Mouse (Mus musculus) kidney, embryonic 14.5 days (tissue): ENCODE data around the gene Jak2. TPM values are rescaled to one million over a fixed set of nuclear protein-coding genes. Genes with fewer than 3 reads are reported as not detected.

Experiments used
- ATAC-seq: fragments of 200-750 bp; cut with Nextera tagmentation; 2 replicates; pipeline ENCODE4 v1.8.0; 2017; ENCODE audit warnings: moderate number of reproducible peaks, mild to moderate bottlenecking, moderate TSS enrichment, moderate library complexity; ENCODE audit not compliant: low FRiP score, low TSS enrichment
- H3K27ac ChIP-seq: fragments of 300-500 bp; sonication (generic); 2 replicates; pipeline ENCODE4 v1.5.1; 2014; ENCODE audit warnings: low read depth, mild to moderate bottlenecking, low read length, moderate library complexity, mixed read lengths
- H3K27me3 ChIP-seq: fragments of 300-500 bp; sonication (generic); 2 replicates; pipeline ENCODE4 v1.6.1; 2014; ENCODE audit warnings: mild to moderate bottlenecking, low read length; ENCODE audit not compliant: control insufficient read depth, insufficient read depth
- H3K36me3 ChIP-seq: fragments of 300-500 bp; sonication (generic); 2 replicates; pipeline ENCODE4 v1.6.1; 2014; ENCODE audit warnings: low read length, mixed read lengths; ENCODE audit not compliant: control insufficient read depth, insufficient read depth
- H3K4me1 ChIP-seq: fragments of 300-500 bp; sonication (generic); 2 replicates; pipeline ENCODE4 v1.6.1; 2014; ENCODE audit warnings: low read length, mixed read lengths; ENCODE audit not compliant: control insufficient read depth, insufficient read depth
- H3K4me2 ChIP-seq: fragments of 300-500 bp; sonication (generic); replicated peaks from 2 replicates; pipeline ENCODE4 v1.6.1; 2014; ENCODE audit warnings: low read depth, mild to moderate bottlenecking, low read length
- H3K4me3 ChIP-seq: fragments of 300-500 bp; sonication (generic); 2 replicates; pipeline ENCODE4 v1.5.1; 2014; ENCODE audit warnings: mild to moderate bottlenecking, low read length
- H3K9ac ChIP-seq: fragments of 300-500 bp; sonication (generic); 2 replicates; pipeline ENCODE4 v1.6.1; 2014; ENCODE audit warnings: low read depth, mild to moderate bottlenecking, low read length, moderate library complexity
- H3K9me3 ChIP-seq: fragments of 300-500 bp; sonication (generic); 2 replicates; pipeline ENCODE4 v1.6.1; 2016; ENCODE audit warnings: low read length; ENCODE audit not compliant: control insufficient read depth
- whole genome bisulfite sequencing: fragments of 180-500 bp; shearing (Covaris S2); extraction: QIAGEN DNeasy Blood & Tissue Kit; methylation state at CpG from one replicate; pipeline ENCODE4 v1.1.7; 2014; 5-methylcytosine and 5-hydroxymethylcytosine counted together
- polyA plus RNA-seq: library from polyadenylated mRNA; unstranded; fragments of >200 nt; fragmentation: Nextera tagmentation; extraction: Ambion mirVana; gene quantifications from 2 replicates; pipeline ENCODE4 v1.2.1, GENCODE M21; 2014

The Jak2 gene
- polyA plus RNA-seq, 1 experiment from 2014 or later, result 15.5 TPM

DNA sequence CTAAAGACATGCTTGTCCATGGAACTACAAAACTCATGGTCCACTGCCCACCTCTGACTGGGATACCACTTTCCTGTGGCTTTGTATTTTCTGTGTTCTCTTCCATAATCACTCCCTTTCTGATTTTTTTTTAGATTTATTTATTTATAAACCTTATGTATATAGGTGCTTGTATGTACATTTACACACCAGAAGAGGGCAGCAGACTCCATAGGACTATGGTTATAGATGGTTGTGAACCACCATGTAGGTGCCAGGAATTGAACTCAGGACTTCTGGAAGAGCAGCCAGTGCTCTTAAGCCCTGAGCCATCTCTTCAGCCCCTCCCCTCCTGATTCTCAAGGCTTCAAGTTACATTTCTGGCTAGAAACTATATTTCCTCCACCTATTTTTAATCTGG lies 57.2 kb downstream of the Jak2 start:
- no peaks in the 10 kb centered on the region for H3K9me3 ChIP-seq
- H3K4me2 ChIP-seq, result no peak overlapping the region
- H3K4me1 ChIP-seq, result no peaks in the 10 kb centered on the region
- peaks cover 25% of the 10 kb centered on the region; the same call in 1 of the 2 replicates for H3K36me3 ChIP-seq
- no peak overlapping the region for H3K4me3 ChIP-seq
- no peak overlapping the region for H3K27ac ChIP-seq
- no peak for ATAC-seq
- H3K27me3 ChIP-seq, result no peaks in the 10 kb centered on the region
- H3K9ac ChIP-seq, result no peak overlapping the region

DNA sequence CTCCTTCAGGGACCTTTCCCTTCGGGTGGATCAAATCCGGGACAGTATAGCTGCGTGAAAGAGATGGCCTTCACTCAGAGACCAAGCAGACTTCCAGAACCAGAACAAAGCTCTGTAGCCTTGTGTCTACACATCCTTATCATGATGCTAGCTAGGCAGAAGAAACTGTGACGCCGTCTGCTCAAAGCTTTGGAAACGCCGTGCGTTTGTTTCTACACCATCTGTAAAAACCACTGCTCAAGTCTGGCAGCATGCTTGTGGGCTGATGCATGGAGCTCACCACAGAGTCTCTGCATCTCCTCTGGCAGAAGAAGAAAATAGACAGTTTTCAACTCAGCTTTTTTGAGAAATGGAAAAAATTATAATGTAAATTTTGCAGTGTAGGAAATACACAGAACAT lies 60.2 kb downstream of the Jak2 start:
- Histone ChIP-seq H3K9me3 (peaks cover 9% of the 10 kb centered on the region; the same call in 1 of the 2 replicates), H3K9ac (no peak overlapping the region), H3K4me2 (no peak overlapping the region), H3K36me3 (peaks cover 18% of the 10 kb centered on the region; the same call in 1 of the 2 replicates), H3K4me3 (no peak overlapping the region), H3K27ac (no peak overlapping the region), H3K27me3 (no peaks in the 10 kb centered on the region), H3K4me1 (no peaks in the 10 kb centered on the region)
- 74% methylated on average over 8 of the region's 8 CpGs for WGBS
- ATAC-seq, result no peak

DNA sequence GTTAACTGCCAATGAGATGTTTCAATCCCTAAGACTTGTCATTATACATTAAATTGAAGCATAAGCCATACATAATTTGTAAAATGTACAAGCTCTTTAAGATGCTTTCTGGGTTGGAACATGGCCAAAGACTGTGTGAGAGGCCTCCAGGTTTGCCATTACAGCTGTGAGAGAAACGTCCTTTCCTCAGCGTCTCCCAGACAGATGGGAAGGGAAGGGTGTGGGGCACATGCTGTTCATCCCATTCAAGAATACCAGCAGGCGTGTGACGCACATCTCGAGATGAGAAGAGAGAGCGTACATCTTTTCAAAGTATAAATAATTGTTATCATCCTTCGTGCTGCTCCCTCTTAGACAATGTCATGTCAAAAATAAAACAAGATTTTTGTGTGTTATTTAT lies 61.0 kb downstream of the Jak2 start:
- no peak for ATAC-seq
- Histone ChIP-seq H3K27ac (no peak overlapping the region), H3K4me3 (no peak overlapping the region), H3K9ac (no peak overlapping the region), H3K36me3 (peaks cover 18% of the 10 kb centered on the region; the same call in 1 of the 2 replicates), H3K4me2 (no peak overlapping the region), H3K4me1 (no peaks in the 10 kb centered on the region), H3K9me3 (peaks cover 9% of the 10 kb centered on the region; the same call in 1 of the 2 replicates), H3K27me3 (no peaks in the 10 kb centered on the region)
- 87% methylated on average over 7 of the region's 7 CpGs for WGBS

DNA sequence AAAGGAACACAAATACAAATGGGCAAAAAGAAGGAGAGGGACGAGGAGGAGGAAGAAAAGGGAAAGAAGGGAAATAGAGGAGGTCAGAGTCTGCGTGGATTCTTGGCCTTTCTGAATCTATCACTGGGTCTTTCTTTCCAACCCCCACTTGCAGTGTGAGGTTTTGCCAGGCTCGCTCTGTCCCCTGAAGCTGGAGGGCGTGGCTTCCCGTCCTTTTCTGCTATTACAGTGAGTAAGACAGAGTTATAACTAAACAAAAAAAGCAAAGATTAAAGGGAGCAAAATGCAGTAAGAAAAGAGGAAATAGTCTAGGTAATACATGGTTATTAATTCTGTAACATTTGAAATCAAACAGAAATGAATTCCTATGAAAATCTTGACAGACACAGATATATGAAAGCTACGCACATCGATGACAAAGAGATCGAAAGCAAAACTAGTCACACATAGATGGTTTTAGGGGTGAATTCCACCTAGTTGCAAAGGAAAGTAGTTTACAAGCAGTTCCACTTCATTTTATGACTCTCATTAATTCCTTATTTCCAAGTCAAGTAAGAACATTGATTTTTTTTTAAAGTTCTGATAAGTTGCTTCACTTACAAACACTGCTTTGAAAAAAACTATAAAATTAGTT lies 71.9 kb downstream of the Jak2 start:
- WGBS, result 77% methylated on average over 8 of the region's 8 CpGs

DNA sequence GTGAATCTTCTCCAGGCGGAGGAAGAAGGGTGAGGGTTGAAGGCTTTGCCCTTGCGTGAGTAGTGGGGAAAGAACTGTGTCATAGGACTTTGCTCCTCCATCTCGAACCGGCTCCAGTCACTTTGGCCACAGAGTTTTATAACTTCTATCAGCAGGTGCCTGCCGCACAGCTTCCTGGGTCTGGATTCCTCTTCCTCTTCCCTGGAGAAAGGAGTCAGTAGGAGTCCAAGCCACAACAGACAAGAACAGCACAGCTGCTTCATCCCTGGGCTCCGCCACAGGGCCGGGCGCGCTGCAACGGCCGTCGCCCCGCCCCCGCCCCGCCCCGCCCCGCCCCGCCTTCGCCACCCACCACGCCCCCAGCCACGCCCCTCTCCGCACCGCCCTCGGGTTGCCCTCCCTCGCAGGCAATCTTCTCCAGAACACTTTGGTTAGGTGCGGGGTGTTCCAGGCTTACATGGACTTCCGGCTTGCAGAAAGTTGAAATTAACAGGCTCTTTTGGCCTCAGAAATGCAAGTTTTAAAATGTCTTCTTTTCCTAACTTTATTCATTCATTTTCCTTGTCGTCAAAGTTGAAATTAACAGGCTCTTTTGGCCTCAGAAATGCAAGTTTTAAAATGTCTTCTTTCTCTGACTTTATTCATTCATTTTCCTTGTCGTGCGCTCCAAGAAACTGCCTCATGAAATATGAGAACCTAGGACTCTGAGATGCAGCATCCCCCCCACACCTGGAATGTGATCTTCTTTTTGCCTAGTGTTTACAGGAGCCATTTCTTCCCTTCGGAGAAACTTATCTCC lies 73.6 kb downstream of the Jak2 start, which contains the start of gene Insl6:
Gene Insl6 (minus strand): TSS at position 304 of the 799 bp plus-strand sequence.
- Histone ChIP-seq H3K36me3 (no peaks in the 10 kb centered on the region), H3K4me1 (no peaks in the 10 kb centered on the region), H3K9ac (peak within 1 kb of the TSS; percentile 51), H3K9me3 (no peaks in the 10 kb centered on the region), H3K4me3 (peak within 1 kb of the TSS; percentile 41), H3K27ac (no peak within 1 kb of the TSS), H3K4me2 (peak within 1 kb of the TSS; percentile 58), H3K27me3 (no peaks in the 10 kb centered on the region)
- peak; percentile 97 for ATAC-seq
- WGBS, result 2% methylated on average over 28 of the region's 31 CpGs

More for the DNA sequence above, 71.9 kb downstream of the Jak2 start:
- no peaks in the 10 kb centered on the region for H3K36me3 ChIP-seq
- H3K4me2 ChIP-seq, result no peak overlapping the region
- no peaks in the 10 kb centered on the region for H3K4me1 ChIP-seq
- no peaks in the 10 kb centered on the region for H3K9me3 ChIP-seq
- H3K4me3 ChIP-seq, result no peak overlapping the region
- H3K27me3 ChIP-seq, result no peaks in the 10 kb centered on the region
- H3K27ac ChIP-seq, result no peak overlapping the region
- ATAC-seq, result no peak
- no peak overlapping the region for H3K9ac ChIP-seq

DNA sequence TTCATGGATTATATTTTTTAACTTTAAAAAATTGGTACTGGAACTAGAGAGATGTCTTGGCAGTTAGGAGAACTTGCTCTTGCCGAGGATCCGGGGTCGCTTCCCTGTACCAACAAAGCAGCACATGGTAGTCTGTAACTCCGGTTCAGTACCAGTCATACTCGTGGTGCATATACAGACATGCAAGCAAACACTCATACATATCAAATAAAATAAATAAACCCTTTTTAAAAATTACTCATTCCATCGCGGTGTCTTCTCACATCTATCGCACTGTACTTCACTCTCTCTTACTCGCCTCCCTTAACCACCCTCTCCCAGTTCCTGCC lies 74.2 kb downstream of the Jak2 start:
- Histone ChIP-seq H3K27me3 (no peaks in the 10 kb centered on the region), H3K9ac (no peak overlapping the region), H3K36me3 (no peaks in the 10 kb centered on the region), H3K27ac (no peak overlapping the region), H3K9me3 (no peaks in the 10 kb centered on the region), H3K4me3 (peak overlapping the region; percentile 41; the same call in 1 of the 2 replicates), H3K4me2 (peak overlapping the region; percentile 58), H3K4me1 (no peaks in the 10 kb centered on the region)
- 61% methylated on average over 9 of the region's 9 CpGs for WGBS
- 0 out of 2 replicates have a peak, but pooled peaks have one; percentile 41 for ATAC-seq

DNA sequence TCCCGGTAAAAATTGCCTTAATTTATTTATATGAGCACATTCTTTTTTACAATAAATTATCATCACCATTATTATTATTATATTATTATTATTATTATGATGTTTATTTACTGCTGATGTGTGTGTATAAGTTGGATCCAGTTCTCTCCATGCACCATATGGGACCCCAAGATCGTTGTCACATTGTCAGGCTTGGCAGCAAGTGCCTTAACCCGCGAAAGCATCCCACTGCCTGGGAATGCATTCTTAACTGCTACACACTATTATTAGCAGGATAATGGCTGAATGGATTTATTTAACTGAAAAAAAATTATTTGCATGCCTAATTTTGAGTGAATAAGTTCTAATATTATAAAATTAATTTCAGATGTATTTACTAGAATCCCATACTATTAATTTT lies 74.8 kb downstream of the Jak2 start:
- WGBS, result 91% methylated on average over 4 of the region's 4 CpGs
- no peak overlapping the region for H3K9ac ChIP-seq
- no peaks in the 10 kb centered on the region for H3K9me3 ChIP-seq
- H3K4me1 ChIP-seq, result no peaks in the 10 kb centered on the region
- no peak for ATAC-seq
- no peak overlapping the region for H3K4me3 ChIP-seq
- no peaks in the 10 kb centered on the region for H3K27me3 ChIP-seq
- H3K36me3 ChIP-seq, result no peaks in the 10 kb centered on the region
- no peak overlapping the region for H3K27ac ChIP-seq
- no peak overlapping the region for H3K4me2 ChIP-seq

DNA sequence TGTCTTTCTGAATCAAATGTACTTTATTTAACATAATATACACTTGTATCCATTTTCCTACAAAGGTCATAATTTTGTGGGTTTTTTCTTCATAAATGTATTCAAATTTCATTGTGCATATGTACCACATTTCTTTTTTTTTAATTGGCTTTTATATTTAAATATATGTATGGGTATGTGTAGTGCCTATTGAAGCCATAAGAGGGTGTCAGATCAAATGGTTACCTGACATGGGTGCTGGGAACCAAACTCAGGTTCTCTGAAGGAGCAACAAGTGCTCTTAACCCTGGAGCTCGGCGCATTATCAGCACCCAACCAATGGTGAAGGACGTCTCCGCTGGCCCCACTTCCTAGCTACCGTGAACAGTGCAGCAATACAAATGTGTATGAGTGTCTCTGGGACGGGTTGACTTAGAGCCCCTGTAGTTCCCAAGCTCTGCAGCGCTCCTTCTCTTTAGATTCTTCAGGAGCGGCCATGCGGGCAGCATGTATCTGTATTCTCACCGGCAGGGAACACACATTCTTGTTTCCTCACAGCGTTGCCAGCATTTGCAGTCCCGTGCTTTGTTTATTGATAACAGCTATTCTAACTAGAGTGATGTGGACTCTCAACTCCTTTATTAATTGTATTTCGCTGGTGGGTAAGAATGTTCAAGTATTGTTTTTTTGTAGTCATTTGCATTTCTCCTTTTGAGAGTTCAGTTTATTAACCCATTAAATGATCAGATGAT lies 75.4 kb downstream of the Jak2 start:
- WGBS, result 89% methylated on average over 13 of the region's 13 CpGs
- H3K36me3 ChIP-seq, result no peaks in the 10 kb centered on the region
- no peaks in the 10 kb centered on the region for H3K27me3 ChIP-seq
- no peaks in the 10 kb centered on the region for H3K9me3 ChIP-seq
- no peak overlapping the region for H3K27ac ChIP-seq
- no peak for ATAC-seq
- H3K4me1 ChIP-seq, result no peaks in the 10 kb centered on the region
- H3K4me2 ChIP-seq, result no peak overlapping the region
- no peak overlapping the region for H3K9ac ChIP-seq
- no peak overlapping the region for H3K4me3 ChIP-seq
